Mouse (Mus musculus) liver, adult (tissue): ENCODE results near the gene Thbd.

Source experiments
- GATA4 ChIP-seq: IDR thresholded peaks from 2 replicates; pipeline ENCODE4 v1.6.1; 2014; ENCODE audit warnings: mild to moderate bottlenecking, low read length; ENCODE audit not compliant: insufficient replicate concordance

The Thbd gene

DNA sequence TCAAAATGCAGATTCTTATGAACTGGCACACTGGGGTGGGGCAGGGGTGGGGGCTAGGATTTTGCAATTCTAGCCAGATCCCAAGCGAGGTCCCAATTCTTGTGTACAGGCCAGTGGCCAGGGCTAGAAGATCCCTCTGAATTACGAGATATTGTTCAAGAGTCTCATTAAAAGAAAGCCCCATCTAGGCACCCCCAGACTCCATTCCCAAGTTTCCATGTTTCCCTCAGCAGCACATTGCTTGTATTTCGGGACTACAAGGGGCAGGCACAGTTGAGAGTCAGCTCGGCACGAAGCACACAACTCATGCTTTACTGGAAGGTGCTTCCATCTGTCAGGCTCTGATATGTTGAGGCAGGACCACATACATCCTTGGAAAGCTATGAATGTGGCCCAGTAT lies 3.1 kb downstream of the Thbd start:
- no peak for TF ChIP-seq GATA4

DNA sequence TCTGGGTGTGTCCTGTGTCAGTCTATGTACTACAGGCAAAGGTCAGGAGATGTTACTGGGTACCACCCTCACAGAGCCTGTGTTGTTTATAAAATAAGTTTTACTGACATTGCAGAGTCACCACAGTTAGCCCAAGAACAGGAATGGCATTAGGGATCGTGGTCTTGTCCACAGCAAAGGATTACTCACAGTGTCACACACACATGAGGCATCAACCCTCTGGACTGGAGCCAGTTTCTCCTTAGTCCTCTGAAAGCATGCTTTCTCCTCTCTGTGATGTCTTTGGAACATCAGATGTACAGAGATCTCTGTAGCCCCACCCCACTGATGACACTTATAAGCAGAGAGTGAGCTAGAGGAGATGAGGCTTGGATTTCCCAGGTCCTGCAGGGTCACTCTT lies 5.8 kb downstream of the Thbd start:
- TF ChIP-seq GATA4, result no peak

DNA sequence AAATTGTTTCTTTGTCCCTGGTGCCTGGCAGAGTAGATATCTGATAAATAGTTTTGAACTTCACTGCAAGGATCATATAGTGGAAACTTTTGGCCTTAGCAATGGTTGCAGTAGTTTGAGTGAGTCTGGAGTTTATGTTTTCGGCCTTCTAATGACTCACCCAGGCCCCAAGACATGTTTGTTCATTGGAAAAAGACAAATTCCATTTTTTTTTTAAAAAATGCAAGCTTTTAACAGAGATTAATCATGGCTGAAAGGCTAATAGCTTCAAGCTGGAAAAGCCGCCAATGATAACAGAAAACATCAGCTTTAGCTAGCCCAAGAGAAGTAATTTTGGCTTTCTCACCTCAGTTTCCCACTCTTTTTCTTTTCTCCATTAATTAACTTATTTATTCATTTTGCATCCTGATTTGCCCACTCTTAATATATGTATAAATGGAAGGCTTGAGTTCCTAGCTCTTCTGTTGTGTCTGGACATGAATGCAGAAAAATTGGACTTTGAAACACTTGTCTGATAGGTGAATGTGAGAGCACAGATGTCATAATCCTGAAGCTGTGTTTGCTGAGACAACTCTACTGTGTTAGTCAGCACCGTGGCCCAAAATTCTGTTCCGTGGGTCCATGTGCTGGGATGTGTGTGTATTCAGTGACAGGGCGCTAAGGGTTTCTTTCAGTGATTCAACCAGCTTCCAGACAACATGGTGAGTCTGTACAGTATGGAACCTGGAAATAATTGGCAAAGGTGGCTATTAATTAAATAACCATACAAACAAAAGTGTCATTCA lies 8.9 kb downstream of the Thbd start:
- no peak for TF ChIP-seq GATA4

DNA sequence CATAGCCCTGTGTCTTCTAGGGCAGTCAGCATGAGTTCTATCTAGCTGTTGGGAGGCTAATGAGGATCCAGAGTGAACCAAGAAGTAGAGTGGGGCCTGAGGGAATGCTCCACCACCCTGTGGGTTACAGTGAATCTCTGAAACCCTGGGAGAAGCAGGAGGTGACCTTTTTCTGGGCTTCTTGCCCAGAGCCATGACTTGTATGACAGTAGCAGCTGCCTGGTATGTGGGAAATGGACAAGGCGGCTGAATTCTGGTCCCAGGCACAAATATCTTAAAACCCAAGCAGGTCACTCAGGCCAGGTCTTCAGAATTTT lies 10.2 kb downstream of the Thbd start:
- no peak for TF ChIP-seq GATA4

DNA sequence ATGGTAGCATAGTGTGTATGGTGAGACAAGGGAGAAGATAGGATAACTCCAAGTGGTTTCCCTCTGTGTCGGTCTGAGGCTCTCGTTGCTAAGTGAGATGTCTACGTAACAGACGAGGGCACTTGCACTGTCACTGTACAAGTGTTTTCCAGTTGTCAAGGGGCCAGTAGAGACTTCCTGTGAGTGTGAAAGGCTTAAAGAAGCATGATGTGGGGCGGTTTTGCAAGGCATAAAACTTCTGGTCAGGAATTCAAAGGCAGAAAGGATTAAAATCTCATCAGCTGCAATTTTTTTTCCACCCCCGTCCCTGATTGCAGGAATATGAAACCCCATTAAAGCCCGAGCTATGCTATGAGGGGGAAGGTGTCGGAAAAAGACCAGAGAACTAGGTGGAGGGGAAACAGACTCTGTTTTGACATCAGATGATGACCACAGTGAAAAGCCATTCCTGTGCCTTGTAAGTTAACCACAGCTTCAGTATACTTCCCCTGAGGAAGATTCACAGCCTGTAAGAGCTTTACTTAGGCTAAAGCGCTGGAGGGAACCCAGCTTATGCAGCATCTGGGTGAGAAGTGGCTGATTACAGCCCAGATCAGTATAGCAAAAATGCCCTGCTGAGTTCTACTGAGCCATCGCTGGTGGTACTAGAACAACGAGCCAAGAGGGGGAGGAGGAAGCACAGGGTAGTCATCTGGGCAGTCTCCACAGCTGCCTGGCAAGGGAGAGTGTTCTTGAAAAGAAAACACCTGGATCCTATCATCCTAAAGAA lies 10.8 kb downstream of the Thbd start:
- TF ChIP-seq GATA4, result no peak

DNA sequence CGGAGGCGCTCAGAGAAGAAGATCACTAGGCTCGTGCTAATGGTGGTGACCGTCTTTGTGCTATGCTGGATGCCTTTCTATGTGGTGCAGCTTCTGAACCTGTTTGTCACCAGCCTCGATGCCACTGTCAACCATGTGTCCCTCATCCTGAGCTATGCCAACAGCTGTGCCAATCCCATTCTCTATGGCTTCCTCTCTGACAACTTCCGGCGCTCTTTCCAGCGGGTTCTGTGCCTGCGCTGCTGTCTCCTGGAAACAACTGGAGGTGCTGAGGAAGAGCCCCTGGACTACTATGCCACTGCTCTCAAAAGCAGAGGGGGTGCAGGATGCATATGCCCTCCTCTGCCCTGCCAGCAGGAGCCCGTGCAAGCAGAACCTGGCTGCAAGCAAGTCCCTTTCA lies 11.8 kb downstream of the Thbd start:
- no peak for TF ChIP-seq GATA4

DNA sequence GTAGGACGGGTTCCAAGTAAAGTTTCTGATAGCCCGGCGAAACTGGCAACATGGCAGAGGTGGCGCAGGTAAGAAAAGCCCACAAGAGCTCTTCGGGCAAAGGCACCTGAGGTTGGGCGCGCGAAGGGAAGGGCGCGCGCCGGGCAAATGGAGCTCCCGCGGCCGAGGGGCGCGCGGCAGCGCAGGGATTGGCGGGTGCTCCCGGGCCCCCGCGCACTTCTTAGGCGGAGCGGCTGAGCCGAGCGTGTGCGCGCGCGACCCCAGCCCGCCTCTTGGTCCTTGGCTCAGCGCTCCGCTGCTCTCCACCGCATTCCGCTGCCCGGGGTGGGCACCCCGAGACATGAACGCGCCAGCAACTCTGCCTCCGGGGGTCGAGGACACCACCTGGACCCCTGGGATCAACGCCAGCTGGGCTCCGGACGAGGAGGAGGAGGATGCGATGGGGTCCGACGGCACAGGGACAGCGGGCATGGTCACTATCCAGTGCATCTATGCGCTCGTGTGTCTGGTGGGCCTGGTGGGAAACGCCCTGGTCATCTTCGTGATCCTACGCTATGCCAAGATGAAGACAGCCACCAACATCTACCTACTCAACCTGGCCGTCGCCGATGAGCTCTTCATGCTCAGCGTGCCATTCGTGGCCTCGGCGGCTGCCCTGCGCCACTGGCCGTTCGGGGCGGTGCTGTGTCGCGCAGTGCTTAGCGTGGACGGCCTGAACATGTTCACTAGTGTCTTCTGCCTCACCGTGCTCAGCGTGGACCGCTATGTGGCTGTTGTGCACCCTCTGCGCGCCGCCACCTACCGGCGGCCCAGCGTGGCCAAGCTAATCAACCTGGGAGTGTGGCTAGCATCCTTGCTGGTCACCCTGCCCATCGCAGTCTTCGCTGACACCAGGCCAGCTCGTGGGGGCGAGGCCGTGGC lies 12.6 kb downstream of the Thbd start, which contains the start of gene Sstr4:
Gene Sstr4 (plus strand): TSS at position 214 of the 921 bp plus-strand sequence.
- no peak for TF ChIP-seq GATA4

DNA sequence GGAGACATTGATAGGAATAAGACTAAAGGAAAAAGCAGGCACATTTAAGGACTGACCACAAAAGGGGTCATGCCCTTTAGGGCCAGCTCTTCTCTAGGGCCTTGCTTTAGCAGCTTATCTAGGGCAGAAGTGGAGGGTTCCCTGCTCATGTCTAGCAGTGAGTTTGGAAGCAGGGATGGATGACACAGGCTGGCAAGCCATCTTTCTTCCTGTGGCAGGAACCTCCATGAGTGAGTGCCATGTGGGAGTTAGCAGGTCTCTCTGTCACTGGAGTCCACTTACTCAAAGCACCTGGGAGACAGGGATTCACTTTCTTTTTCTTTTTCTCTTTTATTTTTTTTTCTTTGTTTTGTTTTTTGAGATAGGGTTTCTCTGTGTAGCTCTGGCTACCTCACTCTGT lies 14.1 kb downstream of the Thbd start:
- TF ChIP-seq GATA4, result no peak

DNA sequence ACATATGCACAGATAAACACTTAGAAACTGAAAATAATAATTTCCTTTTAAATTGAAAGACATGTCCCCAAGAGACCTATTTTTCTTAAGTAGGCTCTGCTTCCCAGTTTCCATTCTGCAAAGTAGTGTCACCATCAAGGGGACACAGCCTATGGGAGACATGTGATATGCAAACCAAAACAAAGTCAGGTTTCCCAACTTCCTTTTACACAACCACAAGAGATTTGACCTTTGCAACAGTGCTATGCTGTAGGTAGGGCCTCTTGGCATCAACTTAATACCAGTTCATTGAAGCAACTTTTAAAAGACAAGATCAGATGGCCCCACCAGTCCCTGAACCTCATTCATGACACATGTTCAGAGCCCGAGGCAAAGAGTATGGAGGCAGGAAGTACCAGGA lies 14.8 kb downstream of the Thbd start:
- no peak for TF ChIP-seq GATA4

DNA sequence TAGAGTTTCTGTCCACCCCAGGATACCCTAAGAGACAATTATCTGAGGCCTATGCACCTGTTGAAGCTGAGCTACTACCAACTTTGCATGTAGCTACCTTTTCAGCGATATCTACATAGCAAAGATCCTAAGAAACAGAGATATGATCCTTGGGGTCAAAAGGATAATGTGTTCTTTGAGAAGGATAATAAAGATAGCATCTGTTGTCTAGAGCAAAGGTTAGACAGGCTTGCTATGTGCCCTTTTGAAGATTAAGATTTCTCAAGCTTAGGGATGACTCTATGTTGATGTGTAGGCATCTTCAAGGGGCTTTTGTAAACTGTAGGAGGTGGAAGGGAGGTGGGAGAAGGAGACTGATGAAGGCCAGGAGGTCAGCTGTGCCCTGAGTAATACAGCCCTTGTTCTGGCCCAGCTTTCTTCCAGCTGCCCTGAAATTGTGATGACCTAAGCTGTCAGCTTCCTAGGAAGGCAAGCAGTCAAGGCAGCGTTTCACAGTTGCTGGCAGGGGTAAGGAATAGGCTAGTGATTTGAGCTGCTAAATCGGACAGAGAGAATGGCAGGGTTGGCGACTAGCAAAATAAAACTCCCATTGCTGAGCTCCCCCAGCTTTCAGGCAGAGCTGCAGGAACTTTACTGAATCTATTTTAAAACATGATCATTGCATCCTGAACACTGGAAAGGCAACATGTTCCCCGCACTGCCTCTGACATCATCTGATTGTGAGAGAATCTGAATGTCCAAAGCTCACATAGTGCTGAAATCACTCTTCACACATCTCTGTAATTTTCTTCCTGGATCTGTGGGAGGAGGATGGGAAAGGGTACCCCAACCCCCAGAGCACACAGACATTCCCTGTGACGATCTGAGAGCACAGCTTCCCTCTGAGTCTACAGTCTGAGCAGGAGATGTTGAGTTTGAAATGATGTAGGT lies 20.1 kb downstream of the Thbd start:
- no peak for TF ChIP-seq GATA4

DNA sequence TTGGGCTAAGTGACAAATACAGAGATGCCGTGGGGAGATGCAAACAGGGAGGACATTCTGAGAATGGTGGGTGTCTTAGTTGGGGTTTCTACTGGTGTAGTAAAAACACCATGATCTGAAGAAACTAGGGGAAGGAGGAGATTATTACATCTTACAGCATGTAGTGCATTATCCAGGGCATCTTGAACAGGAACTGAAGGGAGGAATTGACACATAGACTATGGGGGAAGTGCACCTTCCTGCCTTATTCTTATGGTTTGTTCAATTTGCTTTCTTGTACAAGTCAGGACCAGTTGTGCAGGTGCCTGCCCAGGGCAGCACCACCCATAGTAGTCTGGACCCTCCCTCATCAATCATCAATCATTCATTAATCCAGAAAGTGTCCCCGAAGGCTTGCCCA lies 21.1 kb downstream of the Thbd start:
- TF ChIP-seq GATA4, result no peak

DNA sequence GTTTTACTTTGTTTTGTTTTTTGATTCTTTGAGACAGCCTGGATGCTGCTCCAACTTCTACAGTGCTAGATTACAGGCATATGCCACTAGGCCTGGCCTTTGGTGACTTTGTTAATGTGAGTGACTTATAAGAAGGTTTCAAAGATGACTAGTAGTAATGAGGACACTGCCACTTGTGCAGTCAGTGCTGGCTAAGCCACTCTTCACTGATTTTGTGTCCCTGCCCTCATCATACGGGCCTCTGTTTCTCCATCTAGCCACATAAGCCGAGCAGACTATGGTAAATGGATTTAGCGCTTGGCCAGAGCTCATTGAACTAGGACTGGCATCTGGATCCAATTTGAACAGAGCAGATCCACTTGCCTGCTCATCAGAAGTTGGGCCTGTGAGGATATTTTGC lies 21.5 kb downstream of the Thbd start:
- no peak for TF ChIP-seq GATA4

DNA sequence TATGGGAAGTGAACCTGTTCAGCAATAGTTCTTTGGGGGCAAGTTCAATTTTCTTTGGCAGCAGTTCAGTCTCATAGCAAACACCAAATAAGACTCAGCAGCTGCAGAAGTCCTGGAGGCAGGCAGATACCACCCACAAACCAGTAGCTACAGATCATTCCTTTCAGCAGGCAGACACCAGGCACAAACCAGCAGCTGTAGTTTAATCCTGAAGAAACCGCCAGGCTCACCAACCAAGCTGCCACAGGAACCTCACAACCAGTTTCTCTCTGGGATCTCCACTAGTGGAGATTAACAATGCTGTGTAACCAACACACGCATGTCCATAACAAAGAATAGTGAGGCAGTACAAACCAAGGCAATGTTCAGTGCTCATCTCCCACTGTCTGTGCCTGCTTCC lies 26.9 kb downstream of the Thbd start:
- TF ChIP-seq GATA4, result no peak

DNA sequence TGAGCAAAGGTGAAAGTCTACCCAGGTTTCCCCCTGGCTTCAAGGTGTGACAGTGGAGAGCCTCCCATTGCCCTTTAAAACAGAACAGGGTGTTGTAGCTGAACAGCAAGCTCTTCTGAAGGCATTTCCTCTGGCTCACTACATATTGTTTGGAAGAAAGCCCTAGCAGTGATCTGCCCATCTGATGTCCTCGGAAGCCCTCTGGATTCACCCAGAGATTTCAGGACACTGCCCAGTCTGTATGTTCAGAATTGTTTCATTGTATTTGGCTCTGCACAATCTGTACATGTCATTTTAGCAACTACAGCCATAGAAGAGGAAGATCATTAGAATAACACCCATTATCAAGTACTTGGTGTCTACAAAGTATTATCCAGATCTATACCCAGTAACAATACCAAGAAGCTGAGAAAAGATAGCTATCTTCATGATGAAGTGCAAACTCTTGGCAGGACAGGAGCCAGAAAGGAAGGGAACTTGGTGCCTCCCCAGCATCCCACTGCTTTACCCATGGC lies 28.0 kb downstream of the Thbd start:
- no peak for TF ChIP-seq GATA4
